Mouse (Mus musculus) hindbrain, postnatal 0 days (tissue): ENCODE measurements at regions not wholly inside any gene's neighbourhood (a gene's known extent, or its start where the extent isn't known, plus 50 kb on each side); places are given as distances from the start of the nearest gene placed in this dataset.

Source experiments
- ATAC-seq: fragments of 200-750 bp; cut with Nextera tagmentation; 2 replicates; pipeline ENCODE4 v1.8.0; 2017; ENCODE audit warnings: mild to moderate bottlenecking, moderate TSS enrichment, moderate library complexity
- DNase-seq: peaks from one replicate; pipeline ENCODE4 v3.0.0-alpha.2; 2015; ENCODE audit warnings: low spot score
- H3K27ac ChIP-seq: fragments of 300-500 bp; sonication (generic); 2 replicates; pipeline ENCODE4 v1.5.1; 2014; ENCODE audit warnings: mild to moderate bottlenecking
- H3K27me3 ChIP-seq: fragments of 300-500 bp; sonication (generic); 2 replicates; pipeline ENCODE4 v1.6.1; 2014; ENCODE audit warnings: low read length, mixed read lengths; ENCODE audit not compliant: insufficient read depth
- H3K36me3 ChIP-seq: fragments of 300-500 bp; sonication (generic); 2 replicates; pipeline ENCODE4 v1.6.1; 2014; ENCODE audit warnings: low read length, mixed read lengths; ENCODE audit not compliant: insufficient read depth
- H3K4me1 ChIP-seq: fragments of 300-500 bp; sonication (generic); 2 replicates; pipeline ENCODE4 v1.6.1; 2014; ENCODE audit warnings: antibody characterized with exemption, low read length, mixed read lengths; ENCODE audit not compliant: insufficient read depth
- H3K4me2 ChIP-seq: fragments of 300-500 bp; sonication (generic); 2 replicates; pipeline ENCODE4 v1.6.1; 2014; ENCODE audit warnings: low read depth, mild to moderate bottlenecking, low read length, moderate library complexity, mixed read lengths
- H3K4me3 ChIP-seq: fragments of 300-500 bp; sonication (generic); 2 replicates; pipeline ENCODE4 v1.5.1; 2014; ENCODE audit warnings: low read length
- H3K9ac ChIP-seq: fragments of 300-500 bp; sonication (generic); replicated peaks from 2 replicates; pipeline ENCODE4 v1.6.1; 2014; ENCODE audit warnings: mild to moderate bottlenecking, low read length, moderate library complexity, mixed read lengths
- H3K9me3 ChIP-seq: fragments of 300-500 bp; sonication (generic); 2 replicates; pipeline ENCODE4 v1.6.1; 2016; ENCODE audit warnings: low read length, mixed read lengths
- CTCF ChIP-seq: IDR thresholded peaks from 2 replicates; pipeline ENCODE4 v1.5.1; 2016; ENCODE audit warnings: antibody characterized with exemption, control low read depth, low read depth
- WGBS: fragments of 180-500 bp; shearing (Covaris S2); extraction: QIAGEN DNeasy Blood & Tissue Kit; methylation state at CpG from one replicate; pipeline ENCODE4 v1.1.7; 2014; 5-methylcytosine and 5-hydroxymethylcytosine counted together

DNA sequence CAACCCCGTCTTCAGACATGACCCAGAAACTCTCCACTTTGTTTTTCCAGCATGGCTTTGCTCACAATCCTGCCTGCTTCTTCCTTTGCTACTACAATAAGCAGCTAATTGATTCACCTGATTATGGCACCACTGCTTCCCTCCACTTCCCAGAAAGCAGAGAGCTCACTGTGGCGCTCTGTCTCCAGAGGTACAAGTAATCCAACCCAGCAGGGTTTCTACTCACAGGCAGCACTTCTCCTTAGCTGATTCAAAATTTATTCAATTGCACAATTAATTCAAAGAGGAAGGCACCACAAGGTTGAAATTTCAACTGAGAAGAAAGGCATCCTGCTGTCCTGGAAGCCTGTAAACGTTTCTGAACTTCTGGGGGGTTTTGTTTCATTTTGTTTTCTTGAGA is 293.9 kb downstream of the Ptprc start:
- H3K27ac ChIP-seq, result no peak overlapping the region
- 18% methylated on average over 3 of the region's 3 CpGs for WGBS
- ATAC-seq (no peak), DNase-seq (no peak)
- TF ChIP-seq CTCF, result no peak
- no peak overlapping the region for H3K4me2 ChIP-seq
- no peaks in the 10 kb centered on the region for H3K4me1 ChIP-seq
- H3K9ac ChIP-seq, result no peak overlapping the region
- H3K36me3 ChIP-seq, result no peaks in the 10 kb centered on the region
- no peaks in the 10 kb centered on the region for H3K9me3 ChIP-seq
- no peak overlapping the region for H3K4me3 ChIP-seq
- no peaks in the 10 kb centered on the region for H3K27me3 ChIP-seq

GRCm38 (mm10) chr1:137874361-137874760 is 301.1 kb downstream of the Ptprc start:
- H3K27me3 ChIP-seq, result no peaks in the 10 kb centered on the region
- H3K36me3 ChIP-seq, result no peaks in the 10 kb centered on the region
- H3K9me3 ChIP-seq, result no peaks in the 10 kb centered on the region
- no peak overlapping the region for H3K4me3 ChIP-seq
- H3K9ac ChIP-seq, result no peak overlapping the region
- no peak for TF ChIP-seq CTCF
- no peak for DNase-seq
- no peak overlapping the region for H3K27ac ChIP-seq
- no peak for ATAC-seq
- no peak overlapping the region for H3K4me2 ChIP-seq
- H3K4me1 ChIP-seq, result no peaks in the 10 kb centered on the region
- WGBS, result 72% methylated on average over 2 of the region's 2 CpGs

DNA sequence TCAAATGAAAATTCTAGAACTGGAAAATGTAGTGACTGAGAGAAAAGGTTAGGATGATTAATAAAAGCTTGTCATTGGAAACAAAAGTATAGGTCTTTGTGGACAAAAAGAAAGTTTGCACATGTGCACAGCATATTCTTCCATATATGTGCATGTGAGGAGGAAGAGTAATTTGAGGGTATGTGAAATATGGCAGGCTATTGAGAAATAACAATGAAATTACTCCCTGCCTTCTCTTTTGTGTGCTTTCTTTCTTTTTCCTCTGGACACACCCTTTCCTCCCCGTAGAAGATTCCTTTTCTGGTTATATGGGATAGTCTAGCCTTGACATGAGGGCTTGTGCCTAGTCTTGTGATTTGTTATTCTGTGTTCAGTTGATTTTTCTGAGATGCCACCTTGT is 301.9 kb downstream of the Ptprc start:
- Histone ChIP-seq H3K4me2 (no peak overlapping the region), H3K27ac (no peak overlapping the region), H3K27me3 (no peaks in the 10 kb centered on the region), H3K9me3 (no peaks in the 10 kb centered on the region), H3K9ac (no peak overlapping the region), H3K4me1 (no peaks in the 10 kb centered on the region), H3K4me3 (no peak overlapping the region), H3K36me3 (no peaks in the 10 kb centered on the region)
- DNase-seq (no peak), ATAC-seq (no peak)
- TF ChIP-seq CTCF, result no peak
- WGBS, result 38% methylated on average over 1 of the region's 1 CpGs

- Histone ChIP-seq H3K27ac (no peak overlapping the region), H3K27me3 (no peaks in the 10 kb centered on the region), H3K9me3 (no peaks in the 10 kb centered on the region), H3K4me1 (no peaks in the 10 kb centered on the region), H3K9ac (no peak overlapping the region), H3K36me3 (no peaks in the 10 kb centered on the region), H3K4me3 (no peak overlapping the region), H3K4me2 (no peak overlapping the region)
- ATAC-seq (no peak), DNase-seq (no peak)
- WGBS, result 74% methylated on average over 1 of the region's 1 CpGs
- TF ChIP-seq CTCF, result no peak
These were observed 310.5 kb downstream of the Ptprc start for GRCm38 (mm10) chr1:137865030-137865429.

DNA sequence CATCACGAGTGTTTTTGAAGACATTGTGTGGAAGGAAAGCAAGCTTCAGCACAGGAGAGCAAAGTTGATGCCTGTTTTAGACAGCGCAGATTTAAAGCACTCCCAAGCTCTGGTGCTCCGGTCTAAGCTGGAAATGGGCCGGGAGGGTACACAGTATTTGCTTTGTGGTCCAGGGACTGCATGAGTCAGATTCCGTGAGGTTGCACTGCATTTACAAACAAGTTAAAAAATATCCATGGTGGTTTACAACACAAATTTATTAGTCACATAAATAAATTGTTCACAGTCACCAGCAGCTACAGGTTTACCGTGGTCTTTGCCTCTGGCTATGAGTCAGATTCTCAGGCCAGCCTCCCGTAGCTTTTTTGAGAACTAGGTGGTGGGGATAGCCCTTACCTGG is 312.0 kb downstream of the Ptprc start:
- Histone ChIP-seq H3K27ac (no peak overlapping the region), H3K9ac (no peak overlapping the region), H3K36me3 (no peaks in the 10 kb centered on the region), H3K27me3 (no peaks in the 10 kb centered on the region), H3K4me1 (no peaks in the 10 kb centered on the region), H3K9me3 (no peaks in the 10 kb centered on the region), H3K4me3 (no peak overlapping the region), H3K4me2 (no peak overlapping the region)
- 92% methylated on average over 7 of the region's 7 CpGs for WGBS
- ATAC-seq, result no peak
- DNase-seq, result no peak
- no peak for TF ChIP-seq CTCF

DNA sequence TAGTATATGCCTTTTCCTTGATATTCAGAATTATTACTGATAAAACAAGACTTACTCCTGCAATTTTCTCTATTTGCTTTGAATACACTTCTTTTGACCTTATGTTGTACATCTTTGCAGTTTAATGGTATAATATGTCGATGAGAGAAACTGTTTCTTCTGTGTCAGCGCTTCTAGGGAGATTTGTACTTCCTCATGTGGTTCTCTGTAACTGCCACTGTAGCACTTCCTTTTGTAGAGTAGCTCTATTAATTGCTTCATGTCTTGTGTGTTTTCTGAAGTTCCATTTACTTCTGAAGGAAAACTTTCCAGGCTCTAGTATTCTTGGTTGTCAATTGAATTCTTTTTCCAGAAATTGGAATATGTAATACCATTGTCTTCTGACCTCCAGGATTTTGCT is 323.2 kb downstream of the Ptprc start:
- Histone ChIP-seq H3K4me2 (no peak overlapping the region), H3K4me3 (no peak overlapping the region), H3K9me3 (no peaks in the 10 kb centered on the region), H3K9ac (no peak overlapping the region), H3K27me3 (no peaks in the 10 kb centered on the region), H3K36me3 (no peaks in the 10 kb centered on the region), H3K4me1 (no peaks in the 10 kb centered on the region), H3K27ac (no peak overlapping the region)
- DNase-seq, result no peak
- no peak for TF ChIP-seq CTCF
- WGBS, result 92% methylated on average over 2 of the region's 2 CpGs
- ATAC-seq, result no peak

DNA sequence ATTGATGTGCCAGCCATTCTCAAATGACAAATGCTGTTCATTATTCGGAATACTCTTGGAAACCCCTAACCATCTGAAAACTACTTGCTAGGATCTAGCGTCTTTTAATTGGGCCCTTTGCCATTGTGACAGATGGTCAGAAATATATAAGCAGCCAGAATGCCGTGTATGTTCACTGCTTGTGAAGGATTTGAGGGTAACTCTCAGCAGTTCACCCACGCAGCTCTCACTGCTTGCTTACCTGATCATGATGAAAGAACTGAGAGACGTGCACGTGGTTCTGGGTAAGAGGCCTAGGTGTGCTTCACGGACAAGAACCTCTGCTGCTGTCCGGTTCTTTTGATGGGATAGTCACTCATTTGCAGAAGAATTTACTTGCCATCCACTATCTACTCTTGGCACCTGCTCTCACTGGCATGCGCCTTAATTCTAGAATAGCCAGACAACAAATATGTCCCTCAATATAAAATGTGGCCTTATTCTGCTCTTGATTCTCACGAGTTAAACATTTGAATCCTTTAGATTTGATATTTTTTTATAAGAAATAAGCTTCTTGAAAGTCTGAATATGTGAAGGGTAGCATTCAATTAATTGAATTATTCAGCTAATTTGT is 328.1 kb downstream of the Ptprc start:
- no peak overlapping the region for H3K27ac ChIP-seq
- DNase-seq (peak; percentile 78), ATAC-seq (no peak)
- H3K4me3 ChIP-seq, result no peak overlapping the region
- H3K9me3 ChIP-seq, result no peaks in the 10 kb centered on the region
- H3K4me1 ChIP-seq, result no peaks in the 10 kb centered on the region
- H3K9ac ChIP-seq, result no peak overlapping the region
- WGBS, result 65% methylated on average over 10 of the region's 10 CpGs
- H3K36me3 ChIP-seq, result no peaks in the 10 kb centered on the region
- H3K4me2 ChIP-seq, result no peak overlapping the region
- no peaks in the 10 kb centered on the region for H3K27me3 ChIP-seq
- no peak for TF ChIP-seq CTCF
